Mouse (Mus musculus): ENCODE results near the gene Acaca.

Acaca gene

DNA sequence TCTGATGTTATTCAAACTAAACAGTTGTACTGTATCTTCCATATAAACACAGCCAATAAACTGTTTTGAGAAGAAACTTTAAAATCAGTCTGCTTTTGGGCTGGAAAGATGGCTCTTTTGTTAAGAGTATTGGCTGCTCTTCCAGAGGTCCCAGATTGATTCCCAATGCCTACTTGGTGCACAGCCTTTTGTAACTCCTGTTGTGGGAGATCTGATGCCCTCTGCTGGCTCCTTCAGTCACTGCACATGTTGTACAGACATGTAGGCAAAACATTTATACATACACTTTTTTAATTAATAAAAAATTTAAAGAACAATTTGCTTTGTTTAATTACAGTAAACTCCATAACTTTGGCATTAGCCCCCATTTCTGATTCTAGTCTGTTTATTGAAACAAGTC is 114.1 kb downstream of the Acaca start:
- no peak for ATAC-seq (ENCODE audit: low TSS enrichment)

DNA sequence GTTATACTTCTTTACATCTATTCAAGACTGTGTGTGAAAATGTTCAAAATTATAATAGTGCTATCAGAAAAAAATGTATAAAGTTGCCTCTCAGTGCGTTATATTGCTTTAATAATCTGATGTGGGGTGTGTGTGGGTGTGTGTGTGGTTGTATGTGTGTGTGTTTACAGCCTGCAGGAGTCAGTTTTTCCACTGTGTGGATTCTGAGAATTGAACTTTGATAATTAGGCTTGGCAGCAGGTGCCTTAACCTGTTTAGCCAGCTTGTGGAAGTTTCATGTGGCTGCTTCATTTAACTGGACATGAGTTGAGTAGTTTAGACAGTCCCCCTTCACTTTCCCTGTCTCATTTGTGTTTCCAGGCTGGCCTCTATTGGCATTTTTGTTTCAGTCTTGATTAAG is 117.9 kb downstream of the Acaca start:
- no peak for ATAC-seq (ENCODE audit: low TSS enrichment)

DNA sequence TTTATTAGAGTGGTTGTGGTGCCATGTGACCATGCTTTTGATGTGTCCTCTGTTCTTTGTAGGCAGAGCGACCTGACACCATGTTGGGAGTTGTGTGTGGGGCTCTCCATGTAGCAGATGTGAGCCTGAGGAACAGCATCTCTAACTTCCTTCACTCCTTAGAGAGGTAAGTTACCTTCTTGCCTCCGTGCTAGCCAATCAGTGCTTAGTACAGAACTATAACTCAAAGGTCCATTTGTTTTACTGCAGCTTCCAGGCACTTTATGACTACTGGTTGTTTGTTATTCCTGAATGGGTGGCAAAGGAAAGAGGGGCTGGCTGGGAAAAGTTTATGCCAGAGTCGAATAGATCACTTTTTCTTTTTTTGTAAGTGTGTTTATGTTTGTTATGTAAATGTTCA is 121.7 kb downstream of the Acaca start:
- ATAC-seq (ENCODE audit: low TSS enrichment): no peak

- no peak for ATAC-seq (ENCODE audit: low TSS enrichment)
These were observed 123.0 kb downstream of the Acaca start for GRCm38 (mm10) chr11:84252425-84252824.

DNA sequence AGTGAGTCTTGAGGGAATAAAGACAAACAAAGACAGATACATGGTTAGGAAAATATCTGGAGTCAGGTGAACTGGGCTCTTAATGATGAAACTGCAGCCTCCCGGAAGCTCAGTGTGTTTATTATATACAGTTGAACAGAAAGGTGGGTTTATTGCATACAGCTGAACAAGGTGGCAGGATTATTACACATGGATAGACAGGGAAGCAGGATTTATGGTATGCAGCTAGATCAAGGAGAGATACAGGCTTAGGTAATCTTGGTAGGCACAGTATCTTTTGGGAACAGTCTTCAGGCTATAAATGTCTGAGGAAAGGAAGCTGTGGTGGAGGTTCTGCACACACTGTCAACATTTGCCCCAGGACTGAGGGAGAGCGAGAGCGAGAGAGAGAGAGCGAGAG is 126.4 kb downstream of the Acaca start:
- ATAC-seq (ENCODE audit: low TSS enrichment): no peak

GRCm38 (mm10) chr11:84258053-84258710 is 128.7 kb downstream of the Acaca start:
- no peak for ATAC-seq (ENCODE audit: low TSS enrichment)

GRCm38 (mm10) chr11:84264490-84264889 is 135.0 kb downstream of the Acaca start:
- ATAC-seq (ENCODE audit: low TSS enrichment): peak; percentile 62

DNA sequence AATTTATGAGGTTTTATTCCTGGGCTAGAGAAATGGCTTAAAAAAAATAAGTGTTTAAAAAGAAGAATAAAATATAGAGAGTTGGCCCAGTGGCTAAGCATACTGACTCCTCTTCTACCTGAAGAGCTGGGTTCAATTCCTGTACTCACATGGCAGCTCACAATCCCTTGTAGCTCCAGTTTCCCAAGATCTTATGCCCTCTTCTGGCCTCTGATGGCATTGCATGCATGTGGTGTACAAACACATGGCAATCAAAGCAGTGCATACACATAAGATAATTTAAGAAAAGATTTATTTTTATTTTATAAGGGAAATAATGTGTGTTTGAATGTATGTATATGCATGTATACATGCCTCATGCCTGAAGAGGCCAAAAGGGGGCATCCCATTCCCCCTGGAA is 138.6 kb downstream of the Acaca start:
- ATAC-seq (ENCODE audit: low TSS enrichment): no peak

DNA sequence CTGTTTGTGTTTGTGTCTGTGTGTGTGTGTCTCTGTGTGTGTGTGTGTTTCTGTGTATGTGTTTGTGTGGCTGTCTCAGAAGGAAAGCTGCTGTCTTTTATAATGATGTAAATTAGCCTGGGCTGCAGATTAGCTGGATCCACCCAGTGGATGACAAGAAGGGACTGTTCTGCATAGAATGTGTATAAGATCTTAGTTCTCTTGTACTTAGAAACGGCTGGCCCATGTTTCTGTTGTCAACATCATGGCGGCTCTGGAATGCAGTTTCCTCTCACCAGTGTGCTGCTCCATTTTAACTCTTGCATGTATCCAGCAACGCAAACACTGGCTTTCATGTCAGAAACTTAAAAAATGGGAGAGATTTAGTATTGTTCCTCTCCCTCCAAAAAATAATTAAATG is 141.0 kb downstream of the Acaca start:
- ATAC-seq (ENCODE audit: low TSS enrichment): no peak

- no peak for ATAC-seq (ENCODE audit: low TSS enrichment)
These were observed 142.5 kb downstream of the Acaca start for GRCm38 (mm10) chr11:84271948-84272347.

- ATAC-seq (ENCODE audit: low TSS enrichment): no peak
These were observed 143.1 kb downstream of the Acaca start for GRCm38 (mm10) chr11:84272574-84272973.

DNA sequence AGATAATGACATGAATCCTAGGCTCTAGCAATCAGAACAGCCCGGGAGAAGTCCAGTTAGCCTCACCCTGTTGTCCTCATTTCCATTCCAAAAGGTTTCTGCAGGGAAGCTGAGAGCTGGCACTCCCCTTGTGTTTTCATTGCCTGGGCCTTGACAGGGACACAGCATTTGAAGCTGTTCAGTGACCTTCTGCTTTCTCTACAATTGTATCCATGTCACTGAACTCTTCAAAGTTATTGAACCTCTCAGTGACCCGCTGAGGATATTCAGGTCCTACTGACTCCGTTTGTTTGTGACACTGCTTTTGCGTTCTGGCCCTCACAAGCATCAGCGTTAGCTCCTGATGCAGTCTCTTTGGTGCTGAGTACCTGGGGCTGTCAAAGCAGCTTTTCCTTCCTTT is 147.5 kb downstream of the Acaca start:
- no peak for ATAC-seq (ENCODE audit: low TSS enrichment)

DNA sequence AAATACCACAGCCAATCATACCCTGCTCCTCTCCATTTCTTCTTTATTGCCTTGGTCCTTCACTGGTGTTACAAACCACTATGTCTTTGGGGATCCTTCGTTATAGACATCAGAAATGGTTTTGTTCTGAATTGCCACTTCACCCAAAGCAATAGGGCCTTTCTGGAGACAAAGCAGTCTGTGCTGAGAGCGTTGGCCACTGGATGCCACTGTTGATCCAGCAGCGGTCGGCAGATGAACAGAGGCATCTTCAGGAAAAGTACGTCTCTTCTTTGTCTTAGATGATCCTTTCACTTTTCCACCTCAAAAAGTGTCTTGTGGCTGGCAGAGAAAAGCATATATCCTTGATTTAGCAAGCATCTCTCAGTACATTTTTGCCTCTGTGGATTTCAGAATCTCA is 151.8 kb downstream of the Acaca start:
- ATAC-seq (ENCODE audit: low TSS enrichment): peak; percentile 64; the same call in 1 of the 2 replicates

- ATAC-seq (ENCODE audit: low TSS enrichment): no peak
These were observed 153.7 kb downstream of the Acaca start for GRCm38 (mm10) chr11:84282944-84283703.

- ATAC-seq (ENCODE audit: low TSS enrichment): no peak
These were observed 161.3 kb downstream of the Acaca start for GRCm38 (mm10) chr11:84290781-84291180.

DNA sequence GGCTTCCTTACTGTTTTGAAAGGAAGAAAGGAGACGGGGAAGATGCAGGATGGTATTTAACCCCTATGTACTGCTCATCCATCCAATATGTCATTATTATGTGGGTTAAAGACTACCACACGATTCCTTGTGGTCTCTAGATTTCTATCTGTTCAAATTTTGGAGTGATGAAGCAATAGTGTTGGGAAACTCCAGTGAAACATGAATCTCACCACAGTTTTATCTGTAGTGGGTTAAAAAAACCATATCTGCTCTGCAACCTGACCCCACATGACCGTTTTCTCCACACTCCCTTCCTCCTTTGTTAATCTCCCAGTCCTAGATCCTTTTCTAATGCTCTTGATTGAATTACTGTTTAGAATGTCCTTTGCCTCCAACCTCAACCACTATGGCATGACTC is 163.1 kb downstream of the Acaca start:
- no peak for ATAC-seq (ENCODE audit: low TSS enrichment)

- ATAC-seq (ENCODE audit: low TSS enrichment): no peak
These were observed 163.8 kb downstream of the Acaca start for GRCm38 (mm10) chr11:84293288-84293687.

DNA sequence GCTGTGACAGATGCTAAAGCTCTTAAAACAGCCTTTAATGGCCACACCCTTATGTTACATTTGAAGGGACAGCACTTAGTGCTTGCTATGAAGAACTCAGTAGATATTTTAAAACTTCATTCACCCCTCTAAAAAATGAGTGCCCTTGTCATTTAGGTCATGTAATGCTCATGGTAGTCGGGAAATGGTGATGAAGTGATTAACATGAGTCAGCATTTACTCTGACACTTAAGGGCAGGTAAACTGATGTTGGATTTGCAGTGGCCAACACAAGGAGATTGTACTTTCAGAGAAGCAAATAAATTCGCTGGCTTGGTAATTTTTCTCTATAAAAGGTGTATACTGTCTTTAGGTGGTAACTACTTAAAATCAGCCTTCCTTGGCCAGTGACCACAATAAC is 166.9 kb downstream of the Acaca start:
- ATAC-seq (ENCODE audit: low TSS enrichment): no peak

DNA sequence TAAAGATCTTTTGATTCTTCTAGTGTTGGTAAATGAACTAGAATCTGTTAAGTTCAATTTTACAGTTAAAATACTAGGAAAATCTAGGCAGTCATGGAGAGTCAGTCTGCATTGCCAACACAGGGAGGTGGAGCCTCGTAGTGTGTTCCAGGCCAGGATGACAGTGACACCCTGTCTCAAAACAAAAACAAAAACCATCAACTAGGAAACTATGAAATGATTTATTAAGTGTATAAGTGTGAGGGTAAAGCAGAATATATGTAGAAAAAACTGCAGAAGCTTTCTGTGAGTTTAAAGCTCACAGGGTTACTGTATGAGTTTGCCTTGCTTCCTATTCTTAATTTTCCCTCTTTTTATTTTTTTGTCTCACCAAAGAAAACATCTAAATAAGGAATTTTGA is 176.0 kb downstream of the Acaca start:
- no peak for ATAC-seq (ENCODE audit: low TSS enrichment)

DNA sequence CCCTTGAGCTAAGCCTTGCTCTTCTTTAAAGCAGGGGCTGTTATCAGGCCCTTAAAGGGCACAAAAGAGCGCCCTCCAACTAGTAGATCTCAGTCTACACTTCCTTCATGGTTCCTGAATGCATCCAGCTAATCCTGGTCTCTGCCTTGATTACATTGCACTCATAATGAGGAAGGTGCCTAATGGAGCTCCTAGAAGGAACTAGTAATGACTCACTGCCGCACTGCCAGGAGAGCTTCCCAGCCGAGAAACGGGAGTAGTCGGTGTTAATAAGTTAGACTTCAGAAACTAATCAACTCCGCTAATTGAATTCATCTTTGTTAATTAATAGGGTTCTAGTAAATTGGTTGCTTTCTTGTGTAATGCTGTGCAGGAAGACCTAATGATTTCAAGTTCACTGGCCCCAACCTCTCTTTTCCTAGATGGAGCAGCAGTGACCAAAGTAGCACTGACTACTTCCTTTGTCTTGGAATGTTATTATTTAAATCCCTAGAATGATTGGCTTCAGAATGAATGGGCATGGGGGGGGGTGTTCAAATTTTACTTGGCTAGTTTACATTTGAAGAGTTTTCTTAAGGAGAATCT is 176.8 kb downstream of the Acaca start:
- ATAC-seq (ENCODE audit: low TSS enrichment): no peak

GRCm38 (mm10) chr11:84324032-84324752 is 194.7 kb downstream of the Acaca start:
- peak; percentile 47; the same call in 1 of the 2 replicates for ATAC-seq (ENCODE audit: low TSS enrichment)

DNA sequence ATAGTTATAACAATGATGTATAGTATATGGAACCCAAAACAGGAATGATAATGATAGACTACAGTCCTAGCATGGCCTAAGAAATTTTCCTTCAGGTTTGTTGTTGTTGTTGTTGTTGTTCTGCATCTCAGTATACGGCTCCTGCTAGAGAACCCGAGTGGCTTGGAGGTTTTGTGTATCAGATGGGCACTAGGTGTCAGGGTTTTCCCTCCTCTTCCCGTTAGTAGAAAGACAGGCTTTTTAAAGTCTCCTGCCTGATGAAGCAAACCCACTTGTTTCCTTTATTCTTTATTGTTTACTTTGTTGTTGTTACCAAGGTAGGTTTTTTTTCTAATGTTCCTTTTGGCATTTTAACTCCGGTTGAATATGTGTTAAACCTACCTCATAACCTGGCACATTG is 197.6 kb downstream of the Acaca start:
- ATAC-seq (ENCODE audit: low TSS enrichment): no peak

- no peak for ATAC-seq (ENCODE audit: low TSS enrichment)
These were observed 202.9 kb downstream of the Acaca start for GRCm38 (mm10) chr11:84332384-84332783.

All from frontal cortex, adult (tissue).